Mouse (Mus musculus): ENCODE data around the gene Cxcr5.

Gene Cxcr5

GRCm38 (mm10) chr9:44561597-44561996, at the start of gene Cxcr5:
Cxcr5 (minus strand) TSS chr9:44561877.
- peak; percentile 60 for DNase-seq (ENCODE audit: extremely low read depth, low read depth)

- no peak for DNase-seq (ENCODE audit: extremely low read depth, low read depth)
Measured at GRCm38 (mm10) chr9:44610371-44610770, 48.7 kb upstream of the Cxcr5 start.

- DNase-seq (ENCODE audit: extremely low read depth, low read depth) = no peak
Measured at GRCm38 (mm10) chr9:44607306-44607705, 45.6 kb upstream of the Cxcr5 start.

GRCm38 (mm10) chr9:44606646-44607045, 45.0 kb upstream of the Cxcr5 start:
- no peak for DNase-seq (ENCODE audit: extremely low read depth, low read depth)

- peak; percentile 48 for DNase-seq (ENCODE audit: extremely low read depth, low read depth)
Measured at GRCm38 (mm10) chr9:44605616-44606165, 44.0 kb upstream of the Cxcr5 start.

- peak; percentile 39 for DNase-seq (ENCODE audit: extremely low read depth, low read depth)
Measured at GRCm38 (mm10) chr9:44604779-44605615, 43.3 kb upstream of the Cxcr5 start, which contains the start of gene Ddx6. Ddx6 (plus strand) TSS chr9:44604892.

- no peak for DNase-seq (ENCODE audit: extremely low read depth, low read depth)
Measured at GRCm38 (mm10) chr9:44604290-44604778, 42.7 kb upstream of the Cxcr5 start.

- DNase-seq (ENCODE audit: extremely low read depth, low read depth) = peak; percentile 92
Measured at GRCm38 (mm10) chr9:44603454-44604289, 42.0 kb upstream of the Cxcr5 start.

GRCm38 (mm10) chr9:44602766-44603165, 41.1 kb upstream of the Cxcr5 start:
- DNase-seq (ENCODE audit: extremely low read depth, low read depth) = no peak

- DNase-seq (ENCODE audit: extremely low read depth, low read depth) = no peak
Measured at GRCm38 (mm10) chr9:44600801-44601200, 39.1 kb upstream of the Cxcr5 start.

- DNase-seq (ENCODE audit: extremely low read depth, low read depth) = no peak
Measured at GRCm38 (mm10) chr9:44599616-44600015, 37.9 kb upstream of the Cxcr5 start.

GRCm38 (mm10) chr9:44598899-44599495, 37.3 kb upstream of the Cxcr5 start:
- DNase-seq (ENCODE audit: extremely low read depth, low read depth) = no peak

GRCm38 (mm10) chr9:44597742-44598141, 36.1 kb upstream of the Cxcr5 start:
- no peak for DNase-seq (ENCODE audit: extremely low read depth, low read depth)

- DNase-seq (ENCODE audit: extremely low read depth, low read depth) = no peak
Measured at GRCm38 (mm10) chr9:44595537-44595930, 33.9 kb upstream of the Cxcr5 start.

GRCm38 (mm10) chr9:44594901-44595536, 33.3 kb upstream of the Cxcr5 start:
- DNase-seq (ENCODE audit: extremely low read depth, low read depth) = no peak

- DNase-seq (ENCODE audit: extremely low read depth, low read depth) = no peak
Measured at GRCm38 (mm10) chr9:44593886-44594285, 32.2 kb upstream of the Cxcr5 start.

GRCm38 (mm10) chr9:44593221-44593620, 31.5 kb upstream of the Cxcr5 start:
- DNase-seq (ENCODE audit: extremely low read depth, low read depth) = no peak

- no peak for DNase-seq (ENCODE audit: extremely low read depth, low read depth)
Measured at GRCm38 (mm10) chr9:44591595-44592188, 30.0 kb upstream of the Cxcr5 start.

- DNase-seq (ENCODE audit: extremely low read depth, low read depth) = no peak
Measured at GRCm38 (mm10) chr9:44590969-44591368, 29.3 kb upstream of the Cxcr5 start.

GRCm38 (mm10) chr9:44589095-44589494, 27.4 kb upstream of the Cxcr5 start:
- DNase-seq (ENCODE audit: extremely low read depth, low read depth) = no peak
